9 mouse cellular contexts compared by ENCODE assay signal in genomic region chr19:12795110-12795509, GRCm38 (mm10). TPM values are rescaled to one million over a fixed set of nuclear protein-coding genes. Genes with fewer than 3 reads are reported as not detected.
A peak's percentile ranks its signal among the peaks of the same experiment; 100 is the strongest.
DNase-seq lines count a peak whose midpoint lies in the region; ATAC-seq and TF ChIP-seq lines count a peak whose summit lies in the region.
"Had no signal": no experiment of that assay in that cellular context is flagged by ENCODE, and none has a peak within 500 bp of the region (broad histone marks: within the 10 kb centered on the region; RNA-seq: fewer than 3 reads in every experiment).

No protein-coding gene starts in this region.

- H3K4me3 ChIP-seq in heart, postnatal 0 days (ENCODE audit: low read depth, low read length) = peak overlapping the region; percentile 99
- peak overlapping the region; percentile 93 for H3K4me3 ChIP-seq in G1E (ENCODE audit: low read depth, low read length)
- peak overlapping the region; percentile 94 for H3K4me3 ChIP-seq in forebrain, embryonic 15.5 days
- peak overlapping the region; percentile 98 for H3K4me3 ChIP-seq in liver, postnatal 0 days (ENCODE audit: low read depth, low read length)

- WGBS in heart, postnatal 0 days = 0% methylated on average over 30 of the region's 63 CpGs
- WGBS in forebrain, embryonic 15.5 days = 2% methylated on average over 32 of the region's 63 CpGs
- 0% methylated on average over 15 of the region's 63 CpGs for WGBS in liver, postnatal 0 days (ENCODE audit: insufficient replicate concordance)

- H3K27me3 ChIP-seq in heart, postnatal 0 days (ENCODE audit: control insufficient read depth, insufficient read depth, low read length) = no peaks in the 10 kb centered on the region
- H3K27me3 ChIP-seq in G1E (ENCODE audit: insufficient read depth, low read length) = no peaks in the 10 kb centered on the region
- H3K27me3 ChIP-seq in forebrain, embryonic 15.5 days = no peaks in the 10 kb centered on the region
- no peaks in the 10 kb centered on the region for H3K27me3 ChIP-seq in liver, postnatal 0 days (ENCODE audit: insufficient read depth, low read length)

- H3K4me2 ChIP-seq in heart, postnatal 0 days (ENCODE audit: low read depth, low read length) = peak overlapping the region; percentile 79
- peak overlapping the region; percentile 47 for H3K4me2 ChIP-seq in forebrain, embryonic 15.5 days (replicated peaks)
- H3K4me2 ChIP-seq in liver, postnatal 0 days (ENCODE audit: low read depth, low read length) = peak overlapping the region; percentile 84

- no peaks in the 10 kb centered on the region for H3K9me3 ChIP-seq in heart, postnatal 0 days (replicated peaks; ENCODE audit: control insufficient read depth, low read length)
- no peaks in the 10 kb centered on the region for H3K9me3 ChIP-seq in G1E (replicated peaks)
- H3K9me3 ChIP-seq in forebrain, embryonic 15.5 days = no peaks in the 10 kb centered on the region
- no peaks in the 10 kb centered on the region for H3K9me3 ChIP-seq in liver, postnatal 0 days (ENCODE audit: low read length)

- intact Hi-C loops in heart, postnatal 36 days (cut with DNase I) = loop anchor here (5.0 kb wide), 4 partner anchors 33 to 788 kb away; partner anchors contain the start of gene Gm4952

- H3K27ac ChIP-seq in heart, postnatal 0 days (ENCODE audit: low read depth) = peak overlapping the region; percentile 100
- peak overlapping the region; percentile 99 for H3K27ac ChIP-seq in forebrain, embryonic 15.5 days (replicated peaks)
- peak overlapping the region; percentile 99 for H3K27ac ChIP-seq in liver, postnatal 0 days (ENCODE audit: low read depth)

- peaks cover 14% of the 10 kb centered on the region for H3K4me1 ChIP-seq in heart, postnatal 0 days (ENCODE audit: control insufficient read depth, insufficient read depth)
- peaks cover 14% of the 10 kb centered on the region for H3K4me1 ChIP-seq in G1E (ENCODE audit: insufficient read depth, low read depth, low read length)
- peaks cover 28% of the 10 kb centered on the region for H3K4me1 ChIP-seq in forebrain, embryonic 15.5 days
- peaks cover 10% of the 10 kb centered on the region; the same call in 1 of the 2 replicates for H3K4me1 ChIP-seq in liver, postnatal 0 days (ENCODE audit: insufficient read depth)

- H3K9ac ChIP-seq in heart, postnatal 0 days (replicated peaks; ENCODE audit: low read depth, low read length) = peak overlapping the region; percentile 100
- peak overlapping the region; percentile 95 for H3K9ac ChIP-seq in forebrain, embryonic 15.5 days (replicated peaks)
- H3K9ac ChIP-seq in liver, postnatal 0 days (replicated peaks) = peak overlapping the region; percentile 100

- no peak for TF ChIP-seq EP300 in heart, postnatal 0 days (IDR thresholded peaks at IDR 0.05; ENCODE audit: low read depth)
- no peak for TF ChIP-seq EP300 in liver, postnatal 0 days (IDR thresholded peaks at IDR 0.05; ENCODE audit: low read depth)

- H3K36me3 ChIP-seq in heart, postnatal 0 days (replicated peaks; ENCODE audit: control insufficient read depth, insufficient read depth, low read length) = no peaks in the 10 kb centered on the region
- peaks cover 5% of the 10 kb centered on the region for H3K36me3 ChIP-seq in G1E (replicated peaks)
- no peaks in the 10 kb centered on the region for H3K36me3 ChIP-seq in forebrain, embryonic 15.5 days
- H3K36me3 ChIP-seq in liver, postnatal 0 days (replicated peaks; ENCODE audit: insufficient read depth, low read length) = no peaks in the 10 kb centered on the region

- no peak for DNase-seq in heart, postnatal 0 days (ENCODE audit: low spot score)
- DNase-seq in heart, postnatal 36 days = no peak
- no peak for DNase-seq in G1E (ENCODE audit: low spot score)
- DNase-seq in liver, postnatal 0 days = no peak
- DNase-seq in urinary bladder, postnatal 25 days (ENCODE audit: low spot score) = no peak
- no peak for DNase-seq in urinary bladder, adult 18-20 months (ENCODE audit: low spot score in 2 of 2)
- no peak for DNase-seq in urinary bladder, postnatal 4 days (ENCODE audit: low spot score in 2 of 2)

- no peak for TF ChIP-seq CTCF in heart, postnatal 0 days (IDR thresholded peaks at IDR 0.05; ENCODE audit: low read depth)
- TF ChIP-seq CTCF in G1E (IDR thresholded peaks at IDR 0.05; ENCODE audit: low read depth, low read length) = no peak
- TF ChIP-seq CTCF in liver, postnatal 0 days (IDR thresholded peaks at IDR 0.05; ENCODE audit: low read depth) = no peak

- ATAC-seq in heart, postnatal 0 days (ENCODE audit: insufficient read depth, low read depth) = no peak
- no peak for ATAC-seq in G1E (ENCODE audit: extremely low read depth, insufficient number of reproducible peaks, low FRiP score, poor library complexity, severe bottlenecking)
- ATAC-seq in forebrain, embryonic 15.5 days (replicated peaks) = peak; percentile 51
- ATAC-seq in liver, postnatal 0 days = peak; percentile 2

RNA-seq across cellular contexts. Expression of gene Zfp91, which starts 0.8 kb away (rescaled TPM):
- 43.6 and 48.2 TPM in 2 replicates for total RNA-seq in heart, postnatal 0 days (2014; rRNA removed; ENCODE audit: low replicate concordance)
- polyA plus RNA-seq in heart, postnatal 0 days (2015; fragmentation: Nextera tagmentation; extraction: Ambion mirVana) = 8.6 and 9.5 TPM in 2 replicates
- total RNA-seq in heart, postnatal 36 days (2021) = 10 to 100 TPM; 78.7 to 80.7 TPM
- 90.3 and 97.4 TPM in 2 replicates for total RNA-seq in G1E (2014; fragmentation: Nextera tagmentation)
- 112 and 117 TPM in 2 replicates for total RNA-seq in G1E (2017)
- 26.5 and 36.0 TPM in 2 replicates for polyA plus RNA-seq in G1E (2012)
- 15.6 and 15.9 TPM in 2 replicates for polyA plus RNA-seq in forebrain, embryonic 15.5 days (2015; fragmentation: Nextera tagmentation; extraction: Ambion mirVana)
- 6.7 and 7.0 TPM in 2 replicates for polyA plus RNA-seq in liver, postnatal 0 days (2015; fragmentation: Nextera tagmentation; extraction: Ambion mirVana)

RNA-seq across cellular contexts. Expression of gene Lpxn, which starts 0.9 kb away (rescaled TPM):
- total RNA-seq in heart, postnatal 0 days (2014; rRNA removed; ENCODE audit: low replicate concordance) = 0.27 and 1.3 TPM in 2 replicates
- 0.89 and 1.0 TPM in 2 replicates for polyA plus RNA-seq in heart, postnatal 0 days (2015; fragmentation: Nextera tagmentation; extraction: Ambion mirVana)
- 1 to 10 TPM; 1.4 to 1.5 TPM for total RNA-seq in heart, postnatal 36 days (2021)
- total RNA-seq in G1E (2014; fragmentation: Nextera tagmentation) (0.68 and 2.1 TPM in 2 replicates), G1E (2017) (2.5 and 3.5 TPM in 2 replicates)
- 0.03 TPM in 1 of 2 replicates, not detected in the other for polyA plus RNA-seq in G1E (2012)
- polyA plus RNA-seq in forebrain, embryonic 15.5 days (2015; fragmentation: Nextera tagmentation; extraction: Ambion mirVana) = 0.68 and 0.98 TPM in 2 replicates
- 3.1 and 4.1 TPM in 2 replicates for polyA plus RNA-seq in liver, postnatal 0 days (2015; fragmentation: Nextera tagmentation; extraction: Ambion mirVana)

RNA-seq across cellular contexts. Expression of gene Cntf, which starts 29.7 kb away (rescaled TPM):
- 1.2 TPM in 1 of 2 replicates, not detected in the other for total RNA-seq in heart, postnatal 0 days (2014; rRNA removed; ENCODE audit: low replicate concordance)
- polyA plus RNA-seq in heart, postnatal 0 days (2015; fragmentation: Nextera tagmentation; extraction: Ambion mirVana) = 0.98 and 1.2 TPM in 2 replicates
- 1 to 10 TPM; 1.6 TPM for total RNA-seq in heart, postnatal 36 days (2021)
- total RNA-seq in G1E (2014; fragmentation: Nextera tagmentation) = 7.4 TPM in 1 of 2 replicates, not detected in the other
- 3.0 and 4.0 TPM in 2 replicates for total RNA-seq in G1E (2017)
- polyA plus RNA-seq in G1E (2012) = 0.06 and 0.10 TPM in 2 replicates
- 1.2 and 2.0 TPM in 2 replicates for polyA plus RNA-seq in forebrain, embryonic 15.5 days (2015; fragmentation: Nextera tagmentation; extraction: Ambion mirVana)
- 0.23 and 0.52 TPM in 2 replicates for polyA plus RNA-seq in liver, postnatal 0 days (2015; fragmentation: Nextera tagmentation; extraction: Ambion mirVana)

RNA-seq across cellular contexts. Expression of gene Gm5244, which starts 51.4 kb away (rescaled TPM):
- not detected in 2 replicates for total RNA-seq in heart, postnatal 0 days (2014; rRNA removed; ENCODE audit: low replicate concordance)
- not detected in 2 replicates for polyA plus RNA-seq in heart, postnatal 0 days (2015; fragmentation: Nextera tagmentation; extraction: Ambion mirVana)
- not detected for total RNA-seq in heart, postnatal 36 days (2021)
- total RNA-seq in G1E (2014; fragmentation: Nextera tagmentation) (not detected in 2 replicates), G1E (2017) (not detected in 2 replicates)
- polyA plus RNA-seq in G1E (2012) = not detected in 2 replicates
- polyA plus RNA-seq in forebrain, embryonic 15.5 days (2015; fragmentation: Nextera tagmentation; extraction: Ambion mirVana) = not detected in 2 replicates
- polyA plus RNA-seq in liver, postnatal 0 days (2015; fragmentation: Nextera tagmentation; extraction: Ambion mirVana) = not detected in 2 replicates
- total RNA-seq: gastrocnemius, postnatal 25 days had no signal

Comparison
In these comparisons a context has a peak if more than half of its experiments do, and no peak if none do; other contexts are left out.
1. ATAC-seq: peak in forebrain, embryonic 15.5 days (single experiment) and liver, postnatal 0 days (single experiment); none in heart, postnatal 0 days (single experiment) and G1E (single experiment).
2. Peak in every context shown above with its lines, with median percentiles within 50 percentile points of each other: H3K27ac ChIP-seq, H3K4me2 ChIP-seq, H3K4me3 ChIP-seq and H3K9ac ChIP-seq.